Mouse (Mus musculus) hindbrain, embryonic 15.5 days (tissue): ENCODE data around the gene Plekhn1. TPM values are rescaled to one million over a fixed set of nuclear protein-coding genes. Genes with fewer than 3 reads are reported as not detected.

Source experiments
- ATAC-seq: fragments of 200-750 bp; cut with Nextera tagmentation; 2 replicates; pipeline ENCODE4 v1.8.0; 2017; ENCODE audit warnings: low read depth, moderate number of reproducible peaks, moderate TSS enrichment; ENCODE audit not compliant: low FRiP score
- H3K27ac ChIP-seq: fragments of 300-500 bp; sonication (generic); replicated peaks from 2 replicates; pipeline ENCODE4 v1.5.1; 2015; ENCODE audit warnings: mild to moderate bottlenecking, inconsistent platforms
- H3K27me3 ChIP-seq: fragments of 300-500 bp; sonication (generic); 2 replicates; pipeline ENCODE4 v1.6.1; 2015; ENCODE audit warnings: control low read depth, inconsistent platforms
- H3K36me3 ChIP-seq: fragments of 300-500 bp; sonication (generic); 2 replicates; pipeline ENCODE4 v1.6.1; 2015; ENCODE audit warnings: control low read depth, inconsistent platforms
- H3K4me1 ChIP-seq: fragments of 300-500 bp; sonication (generic); replicated peaks from 2 replicates; pipeline ENCODE4 v1.6.1; 2015; ENCODE audit warnings: control low read depth, inconsistent platforms
- H3K4me2 ChIP-seq: fragments of 300-500 bp; sonication (generic); 2 replicates; pipeline ENCODE4 v1.6.1; 2015; ENCODE audit warnings: moderate library complexity, mild to moderate bottlenecking, inconsistent platforms
- H3K4me3 ChIP-seq: fragments of 300-500 bp; sonication (generic); 2 replicates; pipeline ENCODE4 v1.5.1; 2015; ENCODE audit warnings: mild to moderate bottlenecking, inconsistent platforms
- H3K9ac ChIP-seq: fragments of 300-500 bp; sonication (generic); 2 replicates; pipeline ENCODE4 v1.6.1; 2015; ENCODE audit warnings: inconsistent platforms
- H3K9me3 ChIP-seq: fragments of 300-500 bp; sonication (generic); 2 replicates; pipeline ENCODE4 v1.6.1; 2016; ENCODE audit warnings: control low read depth, inconsistent platforms
- WGBS: fragments of 180-500 bp; shearing (Covaris S2); methylation state at CpG from one replicate; pipeline ENCODE4 v1.1.7; 2015; 5-methylcytosine and 5-hydroxymethylcytosine counted together
- polyA plus RNA-seq: library from polyadenylated mRNA; unstranded; fragments of >200 nt; fragmentation: Nextera tagmentation; extraction: Ambion mirVana; gene quantifications from 2 replicates; pipeline ENCODE4 v1.2.1, GENCODE M21; 2015

Plekhn1 gene
- polyA plus RNA-seq, 1 experiment from 2014 or later: 30.4 TPM

DNA sequence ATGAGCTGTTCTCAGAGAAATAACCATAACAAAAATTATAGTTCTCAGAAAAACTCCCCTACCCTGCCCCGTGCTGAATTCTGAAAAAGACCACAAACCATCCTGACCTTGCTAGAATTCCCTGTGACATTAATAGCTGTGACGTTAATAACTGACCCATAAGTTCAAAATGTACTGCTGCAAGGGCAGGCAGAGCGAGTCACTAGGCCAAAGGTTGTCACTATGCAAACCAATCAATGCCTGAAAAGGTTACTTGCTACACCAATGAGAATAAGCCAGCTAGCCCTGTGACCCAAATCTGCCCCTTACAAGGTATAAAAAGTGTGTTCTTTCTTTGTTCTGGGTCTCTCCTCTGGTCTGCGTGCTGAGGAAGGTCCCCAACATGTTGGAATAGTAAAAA lies 25.8 kb downstream of the Plekhn1 start:
- no peak for ATAC-seq
- no peak overlapping the region for H3K4me3 ChIP-seq
- no peak overlapping the region for H3K9ac ChIP-seq
- no peaks in the 10 kb centered on the region for H3K27me3 ChIP-seq
- H3K36me3 ChIP-seq: no peaks in the 10 kb centered on the region
- H3K4me1 ChIP-seq: peaks cover 10% of the 10 kb centered on the region
- H3K4me2 ChIP-seq: no peak overlapping the region
- 94% methylated on average over 4 of the region's 4 CpGs for WGBS
- H3K27ac ChIP-seq: no peak overlapping the region
- H3K9me3 ChIP-seq: no peaks in the 10 kb centered on the region

GRCm38 (mm10) chr4:156203413-156204131 lies 31.1 kb downstream of the Plekhn1 start:
- WGBS: under 1% methylated on average over 49 of the region's 49 CpGs
- peak overlapping the region; percentile 56 for H3K9ac ChIP-seq
- no peaks in the 10 kb centered on the region for H3K27me3 ChIP-seq
- peak overlapping the region; percentile 92 for H3K4me2 ChIP-seq
- no peaks in the 10 kb centered on the region for H3K9me3 ChIP-seq
- ATAC-seq: peak; percentile 57; the same call in 1 of the 2 replicates
- H3K4me3 ChIP-seq: peak overlapping the region; percentile 55
- H3K36me3 ChIP-seq: no peaks in the 10 kb centered on the region
- H3K27ac ChIP-seq: peak overlapping the region; percentile 77
- peaks cover 24% of the 10 kb centered on the region for H3K4me1 ChIP-seq

GRCm38 (mm10) chr4:156203001-156203412 lies 31.6 kb downstream of the Plekhn1 start, which contains the start of gene AW011738:
AW011738 (plus strand) TSS chr4:156203304.
- under 1% methylated on average over 35 of the region's 39 CpGs for WGBS
- ATAC-seq: peak; percentile 72

GRCm38 (mm10) chr4:156202462-156202893 lies 32.2 kb downstream of the Plekhn1 start:
- no peaks in the 10 kb centered on the region for H3K36me3 ChIP-seq
- H3K4me2 ChIP-seq: peak overlapping the region; percentile 92
- peak overlapping the region; percentile 55 for H3K4me3 ChIP-seq
- H3K9ac ChIP-seq: no peak overlapping the region
- no peaks in the 10 kb centered on the region for H3K27me3 ChIP-seq
- ATAC-seq: no peak
- no peaks in the 10 kb centered on the region for H3K9me3 ChIP-seq
- H3K27ac ChIP-seq: peak overlapping the region; percentile 65
- 41% methylated on average over 12 of the region's 12 CpGs for WGBS
- H3K4me1 ChIP-seq: peaks cover 26% of the 10 kb centered on the region

More at GRCm38 (mm10) chr4:156203001-156203412, 31.6 kb downstream of the Plekhn1 start, which contains the start of gene AW011738:
- H3K9ac ChIP-seq: peak within 1 kb of the TSS; percentile 56
- H3K36me3 ChIP-seq: no peaks in the 10 kb centered on the region
- H3K27ac ChIP-seq: peak within 1 kb of the TSS; percentile 77
- H3K4me2 ChIP-seq: peak within 1 kb of the TSS; percentile 92
- peaks cover 26% of the 10 kb centered on the region for H3K4me1 ChIP-seq
- peak within 1 kb of the TSS; percentile 55 for H3K4me3 ChIP-seq
- no peaks in the 10 kb centered on the region for H3K27me3 ChIP-seq
- H3K9me3 ChIP-seq: no peaks in the 10 kb centered on the region

DNA sequence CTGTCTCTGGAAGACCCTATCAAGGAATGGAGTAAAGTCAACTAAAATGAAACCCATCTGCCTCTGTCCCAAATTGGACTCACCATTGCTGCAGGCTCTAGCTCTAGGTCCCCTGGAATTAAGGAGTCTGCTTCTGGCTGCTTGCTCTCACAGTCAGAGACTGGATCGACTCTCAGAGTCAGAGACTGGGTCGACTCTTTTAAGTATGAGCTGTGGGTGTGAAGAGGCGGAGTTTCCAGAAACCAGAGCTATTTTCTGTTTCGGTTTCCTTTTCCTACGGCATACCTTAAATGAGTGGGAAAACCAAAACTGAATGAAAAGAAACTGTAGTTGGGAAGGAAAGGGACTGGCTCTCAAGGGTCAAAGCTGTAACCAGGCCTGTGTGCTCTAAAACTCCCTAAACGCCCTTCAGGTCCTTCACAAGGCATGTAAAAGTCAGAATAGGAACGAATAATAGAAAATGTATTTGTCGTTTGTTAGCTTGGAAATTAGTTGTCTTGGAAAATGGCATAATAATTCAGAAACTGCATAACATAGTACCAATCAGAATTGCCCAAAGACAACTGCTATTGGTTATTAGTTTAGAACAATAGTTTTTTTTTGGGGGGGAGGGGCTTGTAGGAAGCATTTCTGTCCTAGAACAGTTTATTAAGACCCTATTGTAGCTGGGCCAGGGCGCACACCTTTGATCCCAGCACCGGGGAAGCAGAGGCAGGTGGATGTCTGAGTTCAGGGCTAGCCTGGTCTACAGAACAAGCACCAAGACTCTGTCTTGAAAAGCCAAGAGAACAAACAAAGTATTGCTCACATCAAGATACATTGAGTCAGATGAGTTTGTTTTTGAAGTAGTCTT lies 33.8 kb downstream of the Plekhn1 start, which contains the start of gene Isg15:
Gene Isg15, minus strand, starts transcription at position 196 of the 853 bp plus-strand sequence.
- H3K27me3 ChIP-seq: no peaks in the 10 kb centered on the region
- no peak within 1 kb of the TSS for H3K9ac ChIP-seq
- H3K9me3 ChIP-seq: no peaks in the 10 kb centered on the region
- H3K4me3 ChIP-seq: no peak within 1 kb of the TSS
- peaks cover 35% of the 10 kb centered on the region for H3K4me1 ChIP-seq
- 69% methylated on average over 10 of the region's 10 CpGs for WGBS
- no peak within 1 kb of the TSS for H3K27ac ChIP-seq
- no peak within 1 kb of the TSS for H3K4me2 ChIP-seq
- no peaks in the 10 kb centered on the region for H3K36me3 ChIP-seq
- ATAC-seq: no peak

DNA sequence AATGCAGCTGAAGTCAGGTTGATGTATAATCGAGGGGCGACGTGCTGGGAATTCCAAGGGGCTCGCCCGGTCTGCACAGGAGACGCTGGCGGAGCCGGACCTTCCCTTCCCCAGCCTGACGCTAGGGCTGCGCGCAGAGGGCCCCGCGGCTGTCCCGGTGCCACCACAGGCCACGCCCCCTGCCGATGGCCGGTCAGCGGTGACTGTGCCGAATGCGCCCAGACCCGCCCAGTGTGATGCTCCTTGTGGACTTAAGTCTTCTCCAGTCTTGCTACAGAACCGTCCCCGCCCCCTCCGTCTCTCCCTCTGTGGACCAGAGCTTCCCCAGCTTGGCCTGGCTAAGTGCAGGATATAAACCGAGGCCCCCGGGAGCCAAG lies 36.8 kb downstream of the Plekhn1 start:
- WGBS: 0% methylated on average over 26 of the region's 26 CpGs
- H3K27me3 ChIP-seq: no peaks in the 10 kb centered on the region

DNA sequence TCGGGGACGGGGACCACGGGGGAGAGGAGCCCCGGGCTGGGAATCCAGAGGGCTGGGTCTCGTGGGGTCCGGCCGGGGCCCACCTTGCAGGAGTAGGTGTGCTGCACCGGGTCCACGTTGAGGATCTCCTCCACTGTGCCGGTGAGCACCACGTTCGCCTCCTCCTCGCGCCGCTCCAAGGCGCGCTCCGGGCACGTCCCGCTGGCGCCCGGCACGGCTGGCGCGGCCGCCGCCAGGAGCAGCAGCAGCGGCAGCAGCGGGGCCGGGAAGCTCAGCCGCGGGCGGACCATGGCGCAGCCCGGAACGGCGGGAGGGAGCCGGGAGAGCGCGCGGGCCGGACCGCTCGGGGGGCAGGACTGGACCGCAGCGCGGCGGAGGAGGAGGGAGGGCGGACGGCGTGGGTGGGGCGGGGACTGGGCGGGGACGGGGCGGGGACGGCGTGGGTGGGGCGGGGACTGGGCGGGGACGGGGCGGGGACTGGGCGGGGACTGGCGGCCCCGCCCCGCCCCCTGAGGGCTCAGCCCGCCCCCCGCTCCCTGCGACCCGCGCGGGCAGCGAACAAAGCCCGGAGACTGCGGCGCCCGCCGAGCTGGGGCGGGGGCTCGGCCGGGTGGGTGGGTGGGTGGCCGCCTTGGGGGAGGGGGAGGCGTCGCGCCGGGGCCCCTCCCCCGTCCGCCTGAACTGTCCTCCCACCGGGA lies 37.4 kb downstream of the Plekhn1 start, which contains the start of gene Agrn:
Gene Agrn, minus strand, starts transcription at position 358 of the 698 bp plus-strand sequence.
- Histone ChIP-seq H3K4me3 (peak within 1 kb of the TSS; percentile 55), H3K27ac (peak within 1 kb of the TSS; percentile 92), H3K9ac (peak within 1 kb of the TSS; percentile 85), H3K27me3 (no peaks in the 10 kb centered on the region), H3K36me3 (no peaks in the 10 kb centered on the region), H3K9me3 (no peaks in the 10 kb centered on the region), H3K4me1 (peaks cover 47% of the 10 kb centered on the region), H3K4me2 (peak within 1 kb of the TSS; percentile 80)
- WGBS: 0% methylated on average over 45 of the region's 88 CpGs
- ATAC-seq: peak; percentile 82

More for the DNA sequence above, 36.8 kb downstream of the Plekhn1 start:
- Histone ChIP-seq H3K9ac (peak overlapping the region; percentile 69), H3K4me3 (peak overlapping the region; percentile 55), H3K27ac (peak overlapping the region; percentile 92), H3K9me3 (no peaks in the 10 kb centered on the region), H3K4me2 (peak overlapping the region; percentile 80), H3K4me1 (peaks cover 47% of the 10 kb centered on the region), H3K36me3 (no peaks in the 10 kb centered on the region)
- ATAC-seq: peak; percentile 92

- no peaks in the 10 kb centered on the region for H3K27me3 ChIP-seq
- H3K36me3 ChIP-seq: 0 out of 2 replicates have a peak, but pooled peaks cover 7% of the 10 kb centered on the region
- peak overlapping the region; percentile 85 for H3K9ac ChIP-seq
- H3K4me2 ChIP-seq: peak overlapping the region; percentile 80
- ATAC-seq: no peak
- H3K9me3 ChIP-seq: no peaks in the 10 kb centered on the region
- peak overlapping the region; percentile 55 for H3K4me3 ChIP-seq
- H3K27ac ChIP-seq: peak overlapping the region; percentile 66
- WGBS: 3% methylated on average over 35 of the region's 35 CpGs
- H3K4me1 ChIP-seq: peaks cover 58% of the 10 kb centered on the region
Measured at GRCm38 (mm10) chr4:156195927-156196870, 38.5 kb downstream of the Plekhn1 start.

- H3K27me3 ChIP-seq: no peaks in the 10 kb centered on the region
- H3K4me2 ChIP-seq: peak overlapping the region; percentile 80
- 30% methylated on average over 6 of the region's 6 CpGs for WGBS
- 0 out of 2 replicates have a peak, but pooled peaks cover 10% of the 10 kb centered on the region for H3K36me3 ChIP-seq
- H3K4me1 ChIP-seq: peaks cover 75% of the 10 kb centered on the region
- H3K27ac ChIP-seq: no peak overlapping the region
- H3K9ac ChIP-seq: no peak overlapping the region
- no peak for ATAC-seq
- H3K9me3 ChIP-seq: no peaks in the 10 kb centered on the region
- no peak overlapping the region; the same call in 1 of the 2 replicates for H3K4me3 ChIP-seq
Measured at GRCm38 (mm10) chr4:156194346-156194745, 40.3 kb downstream of the Plekhn1 start.

- H3K27ac ChIP-seq: no peak overlapping the region
- ATAC-seq: no peak
- H3K9ac ChIP-seq: no peak overlapping the region
- H3K4me2 ChIP-seq: peak overlapping the region; percentile 80
- no peaks in the 10 kb centered on the region for H3K27me3 ChIP-seq
- H3K36me3 ChIP-seq: 0 out of 2 replicates have a peak, but pooled peaks cover 10% of the 10 kb centered on the region
- H3K4me3 ChIP-seq: no peak overlapping the region
- no peaks in the 10 kb centered on the region for H3K9me3 ChIP-seq
- H3K4me1 ChIP-seq: peaks cover 79% of the 10 kb centered on the region
- WGBS: 51% methylated on average over 5 of the region's 5 CpGs
Measured at GRCm38 (mm10) chr4:156193906-156194305, 40.8 kb downstream of the Plekhn1 start.
